Mouse (Mus musculus) erythroblast, embryonic 14.5 days (primary cell): Measurements from ENCODE around the gene Fkbp6.

Source experiments
- GATA1 ChIP-seq: IDR thresholded peaks from 2 replicates; pipeline ENCODE4 v1.6.1; 2012; ENCODE audit warnings: low read length, inconsistent platforms, mixed read lengths
- TAL1 ChIP-seq: IDR thresholded peaks from 3 replicates; pipeline ENCODE4 v1.6.1; 2012; ENCODE audit warnings: low read length, inconsistent platforms, mixed read lengths

GRCm38 (mm10) chr5:135286926-135287325, 62.9 kb downstream of the Fkbp6 start:
- TF ChIP-seq GATA1 (no peak), TAL1 (no peak)
